Mouse (Mus musculus): ENCODE data around the gene Tas2r114. TPM values are rescaled to one million over a fixed set of nuclear protein-coding genes. Genes with fewer than 3 reads are reported as not detected.

Tas2r114 gene
- polyA plus RNA-seq (2012; rRNA removed): not detected in 2 replicates

GRCm38 (mm10) chr6:131689963-131690362, at the start of gene Tas2r114:
Gene Tas2r114 (minus strand): TSS chr6:131690063.
- H3K36me3 ChIP-seq (ENCODE audit: control insufficient read depth, insufficient read depth, low read length): no peaks in the 10 kb centered on the region
- H3K27ac ChIP-seq (ENCODE audit: control insufficient read depth, insufficient read depth, low read depth, low read length): no peak within 1 kb of the TSS
- TF ChIP-seq CTCF (IDR thresholded peaks at IDR 0.05; ENCODE audit: control insufficient read depth, insufficient read depth, insufficient replicate concordance, low read depth, low read length) (no peak), POLR2A (IDR thresholded peaks at IDR 0.05; ENCODE audit: control insufficient read depth, low read depth, low read length) (no peak)
- no peak within 1 kb of the TSS for H3K4me3 ChIP-seq (ENCODE audit: control insufficient read depth, low read depth, low read length)
- H3K4me1 ChIP-seq (ENCODE audit: control insufficient read depth, insufficient read depth, low read length): no peaks in the 10 kb centered on the region
- H3K27me3 ChIP-seq (ENCODE audit: control insufficient read depth, insufficient read depth, low read length): no peaks in the 10 kb centered on the region

GRCm38 (mm10) chr6:131712803-131713202, 22.9 kb upstream of the Tas2r114 start:
- H3K4me1 ChIP-seq (ENCODE audit: control insufficient read depth, insufficient read depth, low read length): no peaks in the 10 kb centered on the region
- H3K36me3 ChIP-seq (ENCODE audit: control insufficient read depth, insufficient read depth, low read length): no peaks in the 10 kb centered on the region
- no peak overlapping the region for H3K27ac ChIP-seq (ENCODE audit: control insufficient read depth, insufficient read depth, low read depth, low read length)
- H3K4me3 ChIP-seq (ENCODE audit: control insufficient read depth, low read depth, low read length): no peak overlapping the region
- no peak for TF ChIP-seq POLR2A (IDR thresholded peaks at IDR 0.05; ENCODE audit: control insufficient read depth, low read depth, low read length)
- no peak for TF ChIP-seq CTCF (IDR thresholded peaks at IDR 0.05; ENCODE audit: control insufficient read depth, insufficient read depth, insufficient replicate concordance, low read depth, low read length)
- H3K27me3 ChIP-seq (ENCODE audit: control insufficient read depth, insufficient read depth, low read length): no peaks in the 10 kb centered on the region

- Histone ChIP-seq H3K4me3 (ENCODE audit: control insufficient read depth, low read depth, low read length) (no peak within 1 kb of the TSS), H3K4me1 (ENCODE audit: control insufficient read depth, insufficient read depth, low read length) (no peaks in the 10 kb centered on the region), H3K36me3 (ENCODE audit: control insufficient read depth, insufficient read depth, low read length) (no peaks in the 10 kb centered on the region), H3K27me3 (ENCODE audit: control insufficient read depth, insufficient read depth, low read length) (no peaks in the 10 kb centered on the region), H3K27ac (ENCODE audit: control insufficient read depth, insufficient read depth, low read depth, low read length) (no peak within 1 kb of the TSS)
- TF ChIP-seq CTCF (IDR thresholded peaks at IDR 0.05; ENCODE audit: control insufficient read depth, insufficient read depth, insufficient replicate concordance, low read depth, low read length) (no peak), POLR2A (IDR thresholded peaks at IDR 0.05; ENCODE audit: control insufficient read depth, low read depth, low read length) (no peak)
Measured at GRCm38 (mm10) chr6:131687395-131687794, 2.5 kb downstream of the Tas2r114 start, which contains the start of gene Tas2r105. Gene Tas2r105 (minus strand): TSS chr6:131687495.

- no peak for TF ChIP-seq CTCF (IDR thresholded peaks at IDR 0.05; ENCODE audit: control insufficient read depth, insufficient read depth, insufficient replicate concordance, low read depth, low read length)
- no peak for TF ChIP-seq POLR2A (IDR thresholded peaks at IDR 0.05; ENCODE audit: control insufficient read depth, low read depth, low read length)
- H3K27me3 ChIP-seq (ENCODE audit: control insufficient read depth, insufficient read depth, low read length): no peaks in the 10 kb centered on the region
- no peak within 1 kb of the TSS for H3K27ac ChIP-seq (ENCODE audit: control insufficient read depth, insufficient read depth, low read depth, low read length)
- H3K4me3 ChIP-seq (ENCODE audit: control insufficient read depth, low read depth, low read length): no peak within 1 kb of the TSS
- no peaks in the 10 kb centered on the region for H3K36me3 ChIP-seq (ENCODE audit: control insufficient read depth, insufficient read depth, low read length)
- no peaks in the 10 kb centered on the region for H3K4me1 ChIP-seq (ENCODE audit: control insufficient read depth, insufficient read depth, low read length)
Measured at GRCm38 (mm10) chr6:131685644-131686043, 4.2 kb downstream of the Tas2r114 start, which contains the start of gene Tas2r104. Gene Tas2r104 (minus strand): TSS chr6:131685744.

- TF ChIP-seq CTCF (IDR thresholded peaks at IDR 0.05; ENCODE audit: control insufficient read depth, insufficient read depth, insufficient replicate concordance, low read depth, low read length) (no peak), POLR2A (IDR thresholded peaks at IDR 0.05; ENCODE audit: control insufficient read depth, low read depth, low read length) (no peak)
- H3K36me3 ChIP-seq (ENCODE audit: control insufficient read depth, insufficient read depth, low read length): no peaks in the 10 kb centered on the region
- no peaks in the 10 kb centered on the region for H3K27me3 ChIP-seq (ENCODE audit: control insufficient read depth, insufficient read depth, low read length)
- no peaks in the 10 kb centered on the region for H3K4me1 ChIP-seq (ENCODE audit: control insufficient read depth, insufficient read depth, low read length)
- H3K27ac ChIP-seq (ENCODE audit: control insufficient read depth, insufficient read depth, low read depth, low read length): no peak within 1 kb of the TSS
- no peak within 1 kb of the TSS for H3K4me3 ChIP-seq (ENCODE audit: control insufficient read depth, low read depth, low read length)
Measured at GRCm38 (mm10) chr6:131678786-131679185, 11.1 kb downstream of the Tas2r114 start, which contains the start of gene Tas2r106. Gene Tas2r106 (minus strand): TSS chr6:131678886.

GRCm38 (mm10) chr6:131660049-131660448, 29.8 kb downstream of the Tas2r114 start, which contains the start of gene Tas2r107:
Gene Tas2r107 (minus strand): TSS chr6:131660149.
- no peaks in the 10 kb centered on the region for H3K4me1 ChIP-seq (ENCODE audit: control insufficient read depth, insufficient read depth, low read length)
- no peak for TF ChIP-seq POLR2A (IDR thresholded peaks at IDR 0.05; ENCODE audit: control insufficient read depth, low read depth, low read length)
- no peak for TF ChIP-seq CTCF (IDR thresholded peaks at IDR 0.05; ENCODE audit: control insufficient read depth, insufficient read depth, insufficient replicate concordance, low read depth, low read length)
- no peak within 1 kb of the TSS for H3K4me3 ChIP-seq (ENCODE audit: control insufficient read depth, low read depth, low read length)
- H3K36me3 ChIP-seq (ENCODE audit: control insufficient read depth, insufficient read depth, low read length): no peaks in the 10 kb centered on the region
- no peak within 1 kb of the TSS for H3K27ac ChIP-seq (ENCODE audit: control insufficient read depth, insufficient read depth, low read depth, low read length)
- H3K27me3 ChIP-seq (ENCODE audit: control insufficient read depth, insufficient read depth, low read length): no peaks in the 10 kb centered on the region

Other genes starting within 250 kb of the Tas2r114 start
- gene 5430401F13Rik, start 203.7 kb downstream of the Tas2r114 start, polyA plus RNA-seq (2012; rRNA removed): not detected in 2 replicates
- not detected in 2 replicates for gene Gm6619, start 203.7 kb downstream of the Tas2r114 start, polyA plus RNA-seq (2012; rRNA removed)
- not detected in 2 replicates for gene Tas2r130, start 59.2 kb downstream of the Tas2r114 start, polyA plus RNA-seq (2012; rRNA removed)
- not detected in 2 replicates for gene Tas2r107, start 29.9 kb downstream of the Tas2r114 start, polyA plus RNA-seq (2012; rRNA removed)
- gene Tas2r106, start 11.2 kb downstream of the Tas2r114 start, polyA plus RNA-seq (2012; rRNA removed): not detected in 2 replicates
- not detected in 2 replicates for gene Tas2r104, start 4.3 kb downstream of the Tas2r114 start, polyA plus RNA-seq (2012; rRNA removed)
- not detected in 2 replicates for gene Tas2r105, start 2.6 kb downstream of the Tas2r114 start, polyA plus RNA-seq (2012; rRNA removed)

All from testis, adult 2 months (tissue).